Mouse (Mus musculus) forebrain, embryonic 12.5 days (tissue): ENCODE results near the gene Scube1. TPM values are rescaled to one million over a fixed set of nuclear protein-coding genes. Genes with fewer than 3 reads are reported as not detected.
A peak's percentile ranks its signal among the peaks of the same experiment; 100 is the strongest.

Source experiments
- ATAC-seq: fragments of 200-750 bp; cut with Nextera tagmentation; 2 replicates; pipeline ENCODE4 v1.8.0; 2017; ENCODE audit warnings: moderate TSS enrichment; ENCODE audit not compliant: low FRiP score
- H3K27ac ChIP-seq: fragments of 300-500 bp; sonication (generic); 2 replicates; pipeline ENCODE4 v1.5.1; 2016; ENCODE audit warnings: mild to moderate bottlenecking
- H3K27me3 ChIP-seq: fragments of 300-500 bp; sonication (generic); 2 replicates; pipeline ENCODE4 v1.6.1; 2016; ENCODE audit warnings: mild to moderate bottlenecking
- H3K36me3 ChIP-seq: fragments of 300-500 bp; sonication (generic); replicated peaks from 2 replicates; pipeline ENCODE4 v1.6.1; 2016; ENCODE audit warnings: mild to moderate bottlenecking
- H3K4me1 ChIP-seq: fragments of 300-500 bp; sonication (generic); 2 replicates; pipeline ENCODE4 v1.6.1; 2016
- H3K4me2 ChIP-seq: fragments of 300-500 bp; sonication (generic); 2 replicates; pipeline ENCODE4 v1.6.1; 2016; ENCODE audit warnings: mild to moderate bottlenecking, moderate library complexity
- H3K4me3 ChIP-seq: fragments of 300-500 bp; sonication (generic); replicated peaks from 2 replicates; pipeline ENCODE4 v1.5.1; 2016; ENCODE audit warnings: mild to moderate bottlenecking
- H3K9ac ChIP-seq: fragments of 300-500 bp; sonication (generic); 2 replicates; pipeline ENCODE4 v1.6.1; 2016; ENCODE audit warnings: mild to moderate bottlenecking
- H3K9me3 ChIP-seq: fragments of 300-500 bp; sonication (generic); 2 replicates; pipeline ENCODE4 v1.6.1; 2016
- WGBS: fragments of 180-500 bp; shearing (Covaris S2); methylation state at CpG from one replicate; pipeline ENCODE4 v1.1.7; 2016; 5-methylcytosine and 5-hydroxymethylcytosine counted together
- polyA plus RNA-seq: library from polyadenylated mRNA; unstranded; fragments of >200 nt; fragmentation: Nextera tagmentation; extraction: Ambion mirVana; gene quantifications from 2 replicates; pipeline ENCODE4 v1.2.1, GENCODE M21; 2016

The Scube1 gene
- polyA plus RNA-seq, 1 experiment from 2014 or later = 17.9 TPM

GRCm38 (mm10) chr15:83679729-83680128 lies 45.1 kb downstream of the Scube1 start:
- Histone ChIP-seq H3K27ac (no peak overlapping the region), H3K9me3 (no peaks in the 10 kb centered on the region), H3K9ac (no peak overlapping the region), H3K4me2 (no peak overlapping the region), H3K27me3 (peaks cover 40% of the 10 kb centered on the region), H3K4me1 (peaks cover 25% of the 10 kb centered on the region), H3K36me3 (no peaks in the 10 kb centered on the region), H3K4me3 (no peak overlapping the region)
- 85% methylated on average over 5 of the region's 5 CpGs for WGBS
- ATAC-seq = no peak

GRCm38 (mm10) chr15:83678606-83679005 lies 46.2 kb downstream of the Scube1 start:
- no peak overlapping the region for H3K9ac ChIP-seq
- ATAC-seq = peak; percentile 46; the same call in 1 of the 2 replicates
- no peak overlapping the region for H3K4me3 ChIP-seq
- WGBS = 3% methylated on average over 11 of the region's 11 CpGs
- H3K27ac ChIP-seq = 0 out of 2 replicates have a peak overlapping the region, but pooled peaks have one; percentile 31
- H3K4me2 ChIP-seq = peak overlapping the region; percentile 24
- no peaks in the 10 kb centered on the region for H3K9me3 ChIP-seq
- no peaks in the 10 kb centered on the region for H3K36me3 ChIP-seq
- H3K27me3 ChIP-seq = peaks cover 40% of the 10 kb centered on the region
- H3K4me1 ChIP-seq = peaks cover 25% of the 10 kb centered on the region

GRCm38 (mm10) chr15:83678089-83678488 lies 46.7 kb downstream of the Scube1 start:
- peaks cover 2% of the 10 kb centered on the region; the same call in 1 of the 2 replicates for H3K36me3 ChIP-seq
- peaks cover 25% of the 10 kb centered on the region for H3K4me1 ChIP-seq
- WGBS = 5% methylated on average over 7 of the region's 7 CpGs
- no peak overlapping the region for H3K9ac ChIP-seq
- no peak for ATAC-seq
- peaks cover 40% of the 10 kb centered on the region for H3K27me3 ChIP-seq
- H3K9me3 ChIP-seq = no peaks in the 10 kb centered on the region
- H3K27ac ChIP-seq = 0 out of 2 replicates have a peak overlapping the region, but pooled peaks have one; percentile 31
- H3K4me2 ChIP-seq = peak overlapping the region; percentile 24
- H3K4me3 ChIP-seq = no peak overlapping the region

GRCm38 (mm10) chr15:83677098-83677497 lies 47.7 kb downstream of the Scube1 start:
- no peak overlapping the region for H3K9ac ChIP-seq
- no peak for ATAC-seq
- 96% methylated on average over 6 of the region's 6 CpGs for WGBS
- H3K27me3 ChIP-seq = peaks cover 40% of the 10 kb centered on the region
- peaks cover 25% of the 10 kb centered on the region for H3K4me1 ChIP-seq
- no peak overlapping the region for H3K4me2 ChIP-seq
- H3K4me3 ChIP-seq = no peak overlapping the region
- no peak overlapping the region for H3K27ac ChIP-seq
- no peaks in the 10 kb centered on the region for H3K9me3 ChIP-seq
- H3K36me3 ChIP-seq = peaks cover 5% of the 10 kb centered on the region; the same call in 1 of the 2 replicates

- no peak overlapping the region for H3K4me3 ChIP-seq
- H3K27me3 ChIP-seq = peaks cover 34% of the 10 kb centered on the region
- H3K9me3 ChIP-seq = no peaks in the 10 kb centered on the region
- H3K4me2 ChIP-seq = no peak overlapping the region
- H3K4me1 ChIP-seq = peaks cover 25% of the 10 kb centered on the region
- WGBS = 93% methylated on average over 3 of the region's 3 CpGs
- H3K27ac ChIP-seq = no peak overlapping the region
- peaks cover 5% of the 10 kb centered on the region; the same call in 1 of the 2 replicates for H3K36me3 ChIP-seq
- H3K9ac ChIP-seq = no peak overlapping the region
- ATAC-seq = no peak
Measured at GRCm38 (mm10) chr15:83676286-83676685, 48.5 kb downstream of the Scube1 start.

- WGBS = 87% methylated on average over 3 of the region's 3 CpGs
- peaks cover 5% of the 10 kb centered on the region; the same call in 1 of the 2 replicates for H3K36me3 ChIP-seq
- H3K27ac ChIP-seq = no peak overlapping the region
- H3K4me1 ChIP-seq = peaks cover 10% of the 10 kb centered on the region
- ATAC-seq = no peak
- H3K9me3 ChIP-seq = no peaks in the 10 kb centered on the region
- H3K4me2 ChIP-seq = no peak overlapping the region
- H3K27me3 ChIP-seq = peaks cover 10% of the 10 kb centered on the region; the same call in 1 of the 2 replicates
- H3K9ac ChIP-seq = no peak overlapping the region
- H3K4me3 ChIP-seq = no peak overlapping the region
Measured at GRCm38 (mm10) chr15:83673621-83674020, 51.2 kb downstream of the Scube1 start.

- peaks cover 25% of the 10 kb centered on the region for H3K4me1 ChIP-seq
- no peak overlapping the region for H3K4me3 ChIP-seq
- 0 out of 2 replicates have a peak, but pooled peaks have one; percentile 27 for ATAC-seq
- H3K9me3 ChIP-seq = no peaks in the 10 kb centered on the region
- no peak overlapping the region for H3K4me2 ChIP-seq
- 41% methylated on average over 6 of the region's 6 CpGs for WGBS
- no peak overlapping the region for H3K9ac ChIP-seq
- H3K27ac ChIP-seq = no peak overlapping the region
- H3K36me3 ChIP-seq = no peaks in the 10 kb centered on the region
- H3K27me3 ChIP-seq = no peaks in the 10 kb centered on the region
Measured at GRCm38 (mm10) chr15:83667501-83667900, 57.3 kb downstream of the Scube1 start.

- peak overlapping the region; percentile 8; the same call in 1 of the 2 replicates for H3K27ac ChIP-seq
- 90% methylated on average over 10 of the region's 10 CpGs for WGBS
Measured at GRCm38 (mm10) chr15:83666418-83666817, 58.4 kb downstream of the Scube1 start.

GRCm38 (mm10) chr15:83665993-83666392 lies 58.8 kb downstream of the Scube1 start:
- no peaks in the 10 kb centered on the region for H3K9me3 ChIP-seq
- no peak overlapping the region for H3K27ac ChIP-seq
- no peak overlapping the region for H3K9ac ChIP-seq
- 87% methylated on average over 6 of the region's 6 CpGs for WGBS
- no peak overlapping the region for H3K4me3 ChIP-seq
- ATAC-seq = no peak
- no peak overlapping the region for H3K4me2 ChIP-seq
- H3K27me3 ChIP-seq = no peaks in the 10 kb centered on the region
- peaks cover 33% of the 10 kb centered on the region for H3K4me1 ChIP-seq
- H3K36me3 ChIP-seq = no peaks in the 10 kb centered on the region

More at GRCm38 (mm10) chr15:83666418-83666817, 58.4 kb downstream of the Scube1 start:
- H3K4me2 ChIP-seq = no peak overlapping the region
- H3K9ac ChIP-seq = no peak overlapping the region
- H3K4me1 ChIP-seq = peaks cover 33% of the 10 kb centered on the region
- no peaks in the 10 kb centered on the region for H3K9me3 ChIP-seq
- no peaks in the 10 kb centered on the region for H3K36me3 ChIP-seq
- H3K27me3 ChIP-seq = no peaks in the 10 kb centered on the region
- H3K4me3 ChIP-seq = no peak overlapping the region
- ATAC-seq = no peak

- peak; percentile 17; the same call in 1 of the 2 replicates for ATAC-seq
- Histone ChIP-seq H3K36me3 (no peaks in the 10 kb centered on the region), H3K4me3 (no peak overlapping the region), H3K27ac (no peak overlapping the region), H3K27me3 (no peaks in the 10 kb centered on the region), H3K9me3 (no peaks in the 10 kb centered on the region), H3K4me1 (peaks cover 33% of the 10 kb centered on the region), H3K4me2 (no peak overlapping the region), H3K9ac (no peak overlapping the region)
- WGBS = 62% methylated on average over 5 of the region's 5 CpGs
Measured at GRCm38 (mm10) chr15:83664722-83665121, 60.1 kb downstream of the Scube1 start.

- H3K4me1 ChIP-seq = peaks cover 33% of the 10 kb centered on the region
- 47% methylated on average over 4 of the region's 4 CpGs for WGBS
- H3K27me3 ChIP-seq = no peaks in the 10 kb centered on the region
- no peak overlapping the region for H3K4me2 ChIP-seq
- no peaks in the 10 kb centered on the region for H3K9me3 ChIP-seq
- no peak overlapping the region for H3K9ac ChIP-seq
- ATAC-seq = no peak
- H3K27ac ChIP-seq = no peak overlapping the region
- H3K36me3 ChIP-seq = no peaks in the 10 kb centered on the region
- no peak overlapping the region for H3K4me3 ChIP-seq
Measured at GRCm38 (mm10) chr15:83663066-83663465, 61.8 kb downstream of the Scube1 start.

GRCm38 (mm10) chr15:83662106-83662505 lies 62.7 kb downstream of the Scube1 start:
- WGBS = 59% methylated on average over 7 of the region's 7 CpGs
- Histone ChIP-seq H3K27me3 (no peaks in the 10 kb centered on the region), H3K9ac (no peak overlapping the region), H3K9me3 (no peaks in the 10 kb centered on the region), H3K36me3 (no peaks in the 10 kb centered on the region), H3K4me2 (no peak overlapping the region), H3K4me3 (no peak overlapping the region), H3K4me1 (peaks cover 25% of the 10 kb centered on the region), H3K27ac (no peak overlapping the region)
- ATAC-seq = no peak

GRCm38 (mm10) chr15:83642518-83642917 lies 82.3 kb downstream of the Scube1 start:
- Histone ChIP-seq H3K9me3 (no peaks in the 10 kb centered on the region), H3K27me3 (no peaks in the 10 kb centered on the region), H3K4me1 (0 out of 2 replicates have a peak, but pooled peaks cover 2% of the 10 kb centered on the region), H3K9ac (no peak overlapping the region), H3K36me3 (peaks cover 4% of the 10 kb centered on the region; the same call in 1 of the 2 replicates), H3K4me3 (no peak overlapping the region), H3K4me2 (no peak overlapping the region), H3K27ac (no peak overlapping the region)
- WGBS = 96% methylated on average over 6 of the region's 6 CpGs
- no peak for ATAC-seq
